Mouse (Mus musculus) hindbrain, embryonic 10.5 days (tissue): ENCODE measurements around the gene Arhgef3. TPM values are rescaled to one million over a fixed set of nuclear protein-coding genes. Genes with fewer than 3 reads are reported as not detected.
A peak's percentile ranks its signal among the peaks of the same experiment; 100 is the strongest.

Experiments used
- DNase-seq: peaks from one replicate; pipeline ENCODE4 v3.0.0-alpha.2; 2017; ENCODE audit warnings: low spot score
- H3K27ac ChIP-seq: fragments of 300-500 bp; sonication (generic); 2 replicates; pipeline ENCODE4 v1.5.1; 2016; ENCODE audit warnings: mild to moderate bottlenecking, moderate library complexity
- H3K27me3 ChIP-seq: fragments of 300-500 bp; sonication (generic); 2 replicates; pipeline ENCODE4 v1.6.1; 2016; ENCODE audit warnings: mild to moderate bottlenecking; ENCODE audit not compliant: poor library complexity, insufficient read depth, severe bottlenecking
- H3K36me3 ChIP-seq: fragments of 300-500 bp; sonication (generic); 2 replicates; pipeline ENCODE4 v1.6.1; 2016; ENCODE audit warnings: mild to moderate bottlenecking, moderate library complexity
- H3K4me1 ChIP-seq: fragments of 300-500 bp; sonication (generic); replicated peaks from 2 replicates; pipeline ENCODE4 v1.6.1; 2016; ENCODE audit warnings: mild to moderate bottlenecking
- H3K4me3 ChIP-seq: fragments of 300-500 bp; sonication (generic); 2 replicates; pipeline ENCODE4 v1.5.1; 2016; ENCODE audit warnings: mild to moderate bottlenecking, moderate library complexity
- H3K9me3 ChIP-seq: fragments of 300-500 bp; sonication (generic); 2 replicates; pipeline ENCODE4 v1.6.1; 2016; ENCODE audit warnings: mild to moderate bottlenecking, moderate library complexity
- WGBS: fragments of 180-500 bp; shearing (Covaris S2); methylation state at CpG from one replicate; pipeline ENCODE4 v1.1.7; 2016; 5-methylcytosine and 5-hydroxymethylcytosine counted together
- polyA plus RNA-seq: library from polyadenylated mRNA; unstranded; fragments of >200 nt; fragmentation: Nextera tagmentation; extraction: Ambion mirVana; gene quantifications from 2 replicates; pipeline ENCODE4 v1.2.1, GENCODE M21; 2016

The Arhgef3 gene
- polyA plus RNA-seq, 1 experiment from 2014 or later = 3.6 TPM

GRCm38 (mm10) chr14:27233056-27233455, 118.4 kb downstream of the Arhgef3 start:
- DNase-seq = no peak
- peaks cover 37% of the 10 kb centered on the region for H3K4me1 ChIP-seq
- no peak overlapping the region for H3K4me3 ChIP-seq
- H3K27ac ChIP-seq = no peak overlapping the region
- no peaks in the 10 kb centered on the region for H3K27me3 ChIP-seq
- 91% methylated on average over 7 of the region's 7 CpGs for WGBS
- no peaks in the 10 kb centered on the region for H3K9me3 ChIP-seq
- no peaks in the 10 kb centered on the region for H3K36me3 ChIP-seq

GRCm38 (mm10) chr14:27233656-27234055, 119.0 kb downstream of the Arhgef3 start:
- Histone ChIP-seq H3K4me1 (peaks cover 37% of the 10 kb centered on the region), H3K27ac (no peak overlapping the region), H3K36me3 (no peaks in the 10 kb centered on the region), H3K9me3 (no peaks in the 10 kb centered on the region), H3K4me3 (no peak overlapping the region), H3K27me3 (no peaks in the 10 kb centered on the region)
- DNase-seq = no peak
- 74% methylated on average over 2 of the region's 2 CpGs for WGBS

GRCm38 (mm10) chr14:27234270-27234840, 119.7 kb downstream of the Arhgef3 start:
- DNase-seq = no peak
- 79% methylated on average over 4 of the region's 4 CpGs for WGBS

DNA sequence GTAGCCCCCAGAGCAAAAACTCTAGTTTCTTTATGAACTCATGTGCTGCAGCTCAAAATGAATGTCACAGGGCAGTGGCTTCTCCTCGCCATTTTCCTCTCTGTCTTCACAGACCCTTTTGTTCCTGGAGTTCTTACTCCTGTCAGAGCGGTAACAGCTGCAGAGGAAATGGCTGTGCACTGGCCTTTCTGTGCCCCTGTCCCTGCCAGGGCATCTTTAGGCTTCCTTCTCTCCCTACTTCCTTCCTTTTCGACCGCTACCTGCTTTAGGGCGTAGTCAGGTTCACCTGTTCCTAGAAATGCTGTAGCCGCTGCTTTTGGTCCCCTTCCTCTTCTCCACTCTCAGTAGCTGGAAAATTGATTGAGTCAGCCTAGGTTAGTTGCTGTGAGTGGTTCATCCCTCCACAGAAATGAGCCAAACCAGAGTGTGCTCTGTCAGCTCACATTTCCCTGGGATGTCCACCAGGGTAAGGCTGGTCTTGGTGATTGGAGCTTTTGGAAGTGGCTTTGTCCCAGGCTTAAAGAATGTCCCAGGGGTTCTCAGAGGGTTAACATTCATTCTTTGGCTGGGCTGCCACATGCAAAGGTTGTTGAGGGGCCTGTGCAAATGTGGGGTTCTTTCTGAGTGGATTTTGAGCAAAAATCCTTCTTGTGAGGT, 121.3 kb downstream of the Arhgef3 start:
- Histone ChIP-seq H3K9me3 (no peaks in the 10 kb centered on the region), H3K27me3 (no peaks in the 10 kb centered on the region), H3K36me3 (no peaks in the 10 kb centered on the region), H3K27ac (peak overlapping the region; percentile 53), H3K4me1 (peaks cover 20% of the 10 kb centered on the region), H3K4me3 (no peak overlapping the region)
- no peak for DNase-seq
- 75% methylated on average over 6 of the region's 6 CpGs for WGBS

More at GRCm38 (mm10) chr14:27234270-27234840, 119.7 kb downstream of the Arhgef3 start:
- Histone ChIP-seq H3K4me3 (no peak overlapping the region), H3K27ac (no peak overlapping the region), H3K4me1 (peaks cover 37% of the 10 kb centered on the region), H3K27me3 (no peaks in the 10 kb centered on the region), H3K36me3 (no peaks in the 10 kb centered on the region), H3K9me3 (no peaks in the 10 kb centered on the region)

GRCm38 (mm10) chr14:27237522-27238187, 123.0 kb downstream of the Arhgef3 start:
- Histone ChIP-seq H3K9me3 (no peaks in the 10 kb centered on the region), H3K36me3 (no peaks in the 10 kb centered on the region), H3K27ac (0 out of 2 replicates have a peak overlapping the region, but pooled peaks have one; percentile 50), H3K4me1 (peaks cover 18% of the 10 kb centered on the region), H3K4me3 (no peak overlapping the region), H3K27me3 (no peaks in the 10 kb centered on the region)
- peak; percentile 22 for DNase-seq
- 62% methylated on average over 12 of the region's 12 CpGs for WGBS

GRCm38 (mm10) chr14:27238600-27239118, 124.0 kb downstream of the Arhgef3 start:
- no peak for DNase-seq
- no peak overlapping the region for H3K4me3 ChIP-seq
- 91% methylated on average over 8 of the region's 8 CpGs for WGBS

DNA sequence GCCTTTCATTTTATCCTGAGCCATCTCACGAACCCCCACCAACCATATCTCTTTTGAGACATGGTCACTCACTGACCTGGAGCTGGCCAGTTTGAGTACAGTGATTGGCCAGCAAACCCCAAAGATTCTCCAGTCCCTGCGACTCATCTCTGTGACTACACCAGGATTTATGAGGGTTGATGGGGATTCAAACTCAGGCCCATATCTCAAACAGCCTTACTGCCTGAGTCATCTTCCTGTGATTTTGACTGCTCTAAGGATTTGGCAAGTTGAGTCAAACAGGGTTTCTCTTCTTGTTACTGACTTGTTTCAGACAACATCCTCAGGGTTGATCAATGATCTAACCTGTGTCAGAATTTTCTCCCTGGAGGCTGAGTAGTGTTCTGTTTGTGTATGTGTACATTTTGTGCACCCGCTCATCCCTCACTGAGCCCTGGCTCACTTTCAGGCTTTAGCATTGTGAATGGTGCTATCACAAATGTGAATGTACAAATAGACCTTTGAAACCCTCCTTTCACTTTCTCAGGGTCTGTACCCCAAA, 124.9 kb downstream of the Arhgef3 start:
- DNase-seq = no peak
- no peaks in the 10 kb centered on the region for H3K9me3 ChIP-seq
- no peaks in the 10 kb centered on the region for H3K36me3 ChIP-seq
- H3K4me1 ChIP-seq = peaks cover 18% of the 10 kb centered on the region
- H3K27ac ChIP-seq = no peak overlapping the region
- WGBS = 90% methylated on average over 3 of the region's 3 CpGs
- no peak overlapping the region for H3K4me3 ChIP-seq
- H3K27me3 ChIP-seq = no peaks in the 10 kb centered on the region

More at GRCm38 (mm10) chr14:27238600-27239118, 124.0 kb downstream of the Arhgef3 start:
- Histone ChIP-seq H3K36me3 (no peaks in the 10 kb centered on the region), H3K27ac (no peak overlapping the region), H3K4me1 (peaks cover 18% of the 10 kb centered on the region), H3K27me3 (no peaks in the 10 kb centered on the region), H3K9me3 (no peaks in the 10 kb centered on the region)

GRCm38 (mm10) chr14:27242253-27242652, 127.6 kb downstream of the Arhgef3 start:
- 87% methylated on average over 8 of the region's 8 CpGs for WGBS

GRCm38 (mm10) chr14:27242769-27243168, 128.1 kb downstream of the Arhgef3 start:
- DNase-seq = no peak

More at GRCm38 (mm10) chr14:27242253-27242652, 127.6 kb downstream of the Arhgef3 start:
- H3K4me3 ChIP-seq = no peak overlapping the region
- H3K9me3 ChIP-seq = no peaks in the 10 kb centered on the region
- no peak overlapping the region for H3K27ac ChIP-seq
- H3K36me3 ChIP-seq = no peaks in the 10 kb centered on the region
- no peak for DNase-seq
- H3K4me1 ChIP-seq = peaks cover 8% of the 10 kb centered on the region
- H3K27me3 ChIP-seq = no peaks in the 10 kb centered on the region

GRCm38 (mm10) chr14:27243585-27243984, 128.9 kb downstream of the Arhgef3 start:
- WGBS = 87% methylated on average over 5 of the region's 5 CpGs
- no peak for DNase-seq
- no peaks in the 10 kb centered on the region for H3K27me3 ChIP-seq

More at GRCm38 (mm10) chr14:27242769-27243168, 128.1 kb downstream of the Arhgef3 start:
- Histone ChIP-seq H3K27ac (no peak overlapping the region), H3K9me3 (no peaks in the 10 kb centered on the region), H3K36me3 (no peaks in the 10 kb centered on the region), H3K4me3 (no peak overlapping the region), H3K27me3 (no peaks in the 10 kb centered on the region), H3K4me1 (peaks cover 3% of the 10 kb centered on the region)
- WGBS = 79% methylated on average over 2 of the region's 2 CpGs

DNA sequence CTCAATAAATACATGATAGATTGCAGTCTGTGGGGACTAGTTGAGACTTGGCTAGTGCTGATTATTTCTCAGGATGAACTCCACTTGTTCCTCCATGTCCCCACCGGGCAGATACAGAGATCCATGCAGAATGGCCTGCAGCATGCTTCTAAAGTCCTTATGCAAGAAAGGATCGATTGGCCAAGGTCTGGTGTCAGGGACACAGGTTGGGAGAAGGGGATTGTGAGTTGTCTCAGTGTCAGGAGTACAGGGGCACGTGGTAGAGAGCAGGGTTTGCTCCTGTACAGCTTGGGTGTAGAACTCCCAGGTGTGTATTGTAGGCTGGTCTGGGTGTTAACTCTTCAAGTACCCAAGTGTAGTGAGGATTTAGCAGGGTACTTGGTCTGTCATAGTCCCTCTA, 130.2 kb downstream of the Arhgef3 start:
- H3K4me3 ChIP-seq = no peak overlapping the region
- H3K27me3 ChIP-seq = no peaks in the 10 kb centered on the region
- no peaks in the 10 kb centered on the region for H3K9me3 ChIP-seq
- no peak overlapping the region for H3K27ac ChIP-seq
- DNase-seq = no peak
- WGBS = 79% methylated on average over 3 of the region's 3 CpGs
- H3K36me3 ChIP-seq = no peaks in the 10 kb centered on the region
- no peaks in the 10 kb centered on the region for H3K4me1 ChIP-seq

More at GRCm38 (mm10) chr14:27243585-27243984, 128.9 kb downstream of the Arhgef3 start:
- H3K36me3 ChIP-seq = no peaks in the 10 kb centered on the region
- H3K4me1 ChIP-seq = no peaks in the 10 kb centered on the region
- no peak overlapping the region for H3K27ac ChIP-seq
- no peaks in the 10 kb centered on the region for H3K9me3 ChIP-seq
- H3K4me3 ChIP-seq = no peak overlapping the region

DNA sequence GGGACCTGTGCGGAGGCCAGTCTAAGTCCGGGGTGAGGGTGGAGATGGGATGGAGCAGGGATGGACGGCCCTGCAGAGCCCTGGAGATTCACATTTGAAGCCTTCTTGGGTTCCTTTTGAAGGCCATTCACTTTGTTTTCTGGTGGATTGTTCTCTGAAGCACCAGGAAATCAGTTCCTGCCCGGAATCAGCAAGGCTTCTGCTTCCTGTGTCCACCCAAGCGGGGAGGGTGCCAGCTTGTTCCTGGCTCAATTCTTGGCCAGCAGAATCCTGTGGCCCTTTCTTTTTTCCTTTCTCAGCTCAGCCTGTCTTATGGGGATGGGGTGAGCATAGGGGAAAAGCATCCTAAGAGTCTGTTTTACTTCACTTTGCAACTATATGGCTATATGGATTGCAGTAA, 131.7 kb downstream of the Arhgef3 start:
- WGBS = 80% methylated on average over 5 of the region's 5 CpGs
- DNase-seq = no peak

More for the DNA sequence above, 131.7 kb downstream of the Arhgef3 start:
- Histone ChIP-seq H3K4me1 (no peaks in the 10 kb centered on the region), H3K9me3 (no peaks in the 10 kb centered on the region), H3K4me3 (no peak overlapping the region), H3K27ac (no peak overlapping the region), H3K27me3 (no peaks in the 10 kb centered on the region), H3K36me3 (no peaks in the 10 kb centered on the region)
